Mouse (Mus musculus) activated CD4-positive, CD25-positive, alpha-beta regulatory T cell, adult 9 weeks (primary cell): ENCODE data around the gene Timm22. TPM values are rescaled to one million over a fixed set of nuclear protein-coding genes. Genes with fewer than 3 reads are reported as not detected.

ENCODE experiments used
- polyA plus RNA-seq: library from polyadenylated mRNA; unstranded; fragments of 100-300 nt; shearing (Covaris generic); gene quantifications from one replicate; pipeline ENCODE4 v1.2.1, GENCODE M21; 2017

The Timm22 gene
- polyA plus RNA-seq: 49.2 TPM

DNA sequence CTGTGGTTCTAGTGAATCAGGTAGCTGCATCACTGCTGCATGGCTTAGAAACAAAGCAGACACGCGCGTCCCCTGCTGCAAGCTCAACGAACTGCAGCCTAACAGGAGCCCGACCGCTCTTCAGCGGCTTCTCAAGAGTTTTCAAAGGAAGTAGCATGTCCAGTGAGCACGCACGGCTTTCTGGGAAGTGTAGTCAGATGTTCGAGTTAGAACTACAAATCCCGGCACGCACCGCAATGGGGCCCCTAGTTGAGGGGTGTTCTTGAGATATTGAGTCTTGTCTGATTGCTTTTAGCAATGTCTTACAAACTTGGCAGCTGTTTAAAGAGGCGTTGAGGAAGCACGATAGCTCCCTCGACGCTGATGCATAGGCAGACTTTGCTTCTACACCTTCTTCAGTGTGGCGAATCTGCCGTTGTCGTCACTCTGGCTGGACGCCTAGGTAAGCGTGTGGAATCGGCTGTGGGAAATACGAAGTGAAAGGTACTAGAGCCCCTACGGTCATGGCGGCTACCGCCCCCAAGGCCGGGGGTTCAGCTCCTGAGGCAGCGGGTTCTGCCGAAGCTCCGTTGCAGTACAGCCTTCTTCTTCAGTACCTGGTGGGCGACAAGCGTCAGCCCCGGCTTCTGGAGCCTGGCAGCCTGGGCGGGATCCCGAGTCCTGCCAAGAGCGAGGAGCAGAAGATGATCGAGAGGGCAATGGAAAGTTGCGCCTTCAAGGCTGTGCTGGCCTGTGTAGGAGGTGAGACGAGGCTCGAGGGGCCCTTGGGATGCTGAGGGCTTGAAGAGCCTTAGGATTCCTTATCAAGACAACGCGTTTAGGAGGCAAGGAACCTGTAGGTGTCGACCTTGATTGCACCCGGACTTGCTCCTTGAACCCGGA is at the start of gene Timm22:
TSS of gene Timm22 (plus strand) at position 251 of the 882 bp plus-strand sequence.

DNA sequence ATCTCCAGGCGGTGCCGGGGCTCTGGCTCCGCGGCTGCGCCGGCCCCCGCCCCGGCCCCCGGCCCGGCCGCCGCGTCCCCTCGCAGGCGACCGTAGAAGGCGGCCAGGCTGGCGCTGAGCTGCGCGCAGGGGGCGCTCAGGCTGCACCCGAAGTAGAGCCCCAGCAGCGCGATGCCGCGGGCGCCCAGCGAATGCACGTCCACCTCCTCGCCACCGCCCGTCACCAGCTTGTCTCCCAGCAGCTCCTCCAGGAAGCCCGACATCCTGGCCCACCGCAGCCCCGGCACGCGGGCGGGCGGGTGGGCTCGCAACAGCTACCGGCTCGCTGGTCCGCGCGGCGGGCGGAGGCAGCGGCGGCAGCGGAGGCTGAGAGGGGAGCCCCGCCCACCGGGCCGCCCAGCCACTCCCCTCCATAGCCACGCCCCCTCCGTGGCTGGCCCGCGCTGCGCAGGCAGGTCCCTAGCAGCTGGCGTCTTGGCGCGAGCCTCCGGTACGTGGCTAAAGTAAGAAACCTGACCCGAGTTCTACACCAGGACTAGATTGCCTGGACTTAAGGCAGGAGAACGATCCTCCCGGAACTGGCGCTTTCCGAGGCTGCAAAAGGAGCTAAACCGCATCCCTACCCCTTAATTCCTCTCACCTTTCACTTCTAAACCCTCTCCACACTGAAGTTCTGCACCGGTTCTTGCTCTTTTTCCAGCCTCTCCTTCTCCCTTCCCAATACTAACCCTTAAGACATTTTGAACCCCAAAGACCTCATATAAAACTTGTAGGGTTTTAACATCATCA is 7.8 kb upstream of the Timm22 start, which contains the start of gene Nxn:
TSS of gene Nxn (minus strand) at position 343 of the 789 bp plus-strand sequence.

Other genes starting within 250 kb of the Timm22 start
- gene Vps53, start 227.3 kb upstream of the Timm22 start, polyA plus RNA-seq: 68.2 TPM
- 5.2 TPM for gene Fam57a, start 227.3 kb upstream of the Timm22 start, polyA plus RNA-seq
- not detected for gene Dbil5, start 189.3 kb upstream of the Timm22 start, polyA plus RNA-seq
- gene Gemin4, start 189.3 kb upstream of the Timm22 start, polyA plus RNA-seq: 22.4 TPM
- 17.1 TPM for gene Mrm3, start 163.2 kb upstream of the Timm22 start, polyA plus RNA-seq
- 88.9 TPM for gene Glod4, start 163.2 kb upstream of the Timm22 start, polyA plus RNA-seq
- 0.77 TPM for gene Nxn, start 7.8 kb upstream of the Timm22 start, polyA plus RNA-seq
- gene Abr, start 215.4 kb downstream of the Timm22 start, polyA plus RNA-seq: 38.7 TPM